Mouse (Mus musculus) lung, postnatal 25 days (tissue): Measurements from ENCODE around the gene Mfsd11.
"Not testable (repeated sequence)": the region's sequence is repeated elsewhere in the genome, so short reads cannot be mapped to it uniquely, and the experiment has no call there.

Source experiments
- DNase-seq: peaks from one replicate; pipeline ENCODE4 v3.0.0; 2022; ENCODE audit warnings: low spot score

Gene Mfsd11

GRCm38 (mm10) chr11:116821057-116821940, 30.9 kb upstream of the Mfsd11 start:
- DNase-seq = peak; percentile 57

- DNase-seq = no peak
Observed at GRCm38 (mm10) chr11:116822215-116822614, 30.0 kb upstream of the Mfsd11 start.

- no peak for DNase-seq
Observed at GRCm38 (mm10) chr11:116822626-116823025, 29.6 kb upstream of the Mfsd11 start.

GRCm38 (mm10) chr11:116823255-116823654, 29.0 kb upstream of the Mfsd11 start:
- no peak for DNase-seq

- DNase-seq = not testable (repeated sequence)
Observed at GRCm38 (mm10) chr11:116823885-116824284, 28.4 kb upstream of the Mfsd11 start.

- DNase-seq = no peak
Observed at GRCm38 (mm10) chr11:116825230-116825629, 27.0 kb upstream of the Mfsd11 start.

- no peak for DNase-seq
Observed at GRCm38 (mm10) chr11:116826550-116827504, 25.4 kb upstream of the Mfsd11 start.

GRCm38 (mm10) chr11:116827534-116828165, 24.6 kb upstream of the Mfsd11 start, which contains the start of gene Mxra7:
TSS of gene Mxra7 (minus strand) at chr11:116828046.
- peak; percentile 84 for DNase-seq

- no peak for DNase-seq
Observed at GRCm38 (mm10) chr11:116832172-116832685, 20.0 kb upstream of the Mfsd11 start.

GRCm38 (mm10) chr11:116834954-116835353, 17.3 kb upstream of the Mfsd11 start:
- DNase-seq = no peak

GRCm38 (mm10) chr11:116836283-116836682, 16.0 kb upstream of the Mfsd11 start:
- DNase-seq = no peak

- DNase-seq = no peak
Observed at GRCm38 (mm10) chr11:116837441-116837840, 14.8 kb upstream of the Mfsd11 start.

- DNase-seq = no peak
Observed at GRCm38 (mm10) chr11:116838936-116839335, 13.3 kb upstream of the Mfsd11 start.

GRCm38 (mm10) chr11:116839601-116840000, 12.6 kb upstream of the Mfsd11 start:
- no peak for DNase-seq

- no peak for DNase-seq
Observed at GRCm38 (mm10) chr11:116840748-116841147, 11.5 kb upstream of the Mfsd11 start.

- peak; percentile 67 for DNase-seq
Observed at GRCm38 (mm10) chr11:116842531-116843260, 9.5 kb upstream of the Mfsd11 start.

GRCm38 (mm10) chr11:116843261-116844233, 8.7 kb upstream of the Mfsd11 start, which contains the start of the genes Mettl23 and Jmjd6:
TSS of gene Mettl23 (plus strand) at chr11:116843278.
TSS of gene Jmjd6 (minus strand) at chr11:116843449.
- peak; percentile 99 for DNase-seq

GRCm38 (mm10) chr11:116846593-116847181, 5.6 kb upstream of the Mfsd11 start:
- DNase-seq = no peak
